Mouse (Mus musculus) thymus, postnatal 25 days (tissue): ENCODE data around the gene Nkiras2.
A peak's percentile ranks its signal among the peaks of the same experiment; 100 is the strongest.
"Not testable (repeated sequence)": the region's sequence is repeated elsewhere in the genome, so short reads cannot be mapped to it uniquely, and the experiment has no call there.

Experiments used
- DNase-seq: peaks from one replicate; pipeline ENCODE4 v3.0.0; 2022

Nkiras2 gene

DNA sequence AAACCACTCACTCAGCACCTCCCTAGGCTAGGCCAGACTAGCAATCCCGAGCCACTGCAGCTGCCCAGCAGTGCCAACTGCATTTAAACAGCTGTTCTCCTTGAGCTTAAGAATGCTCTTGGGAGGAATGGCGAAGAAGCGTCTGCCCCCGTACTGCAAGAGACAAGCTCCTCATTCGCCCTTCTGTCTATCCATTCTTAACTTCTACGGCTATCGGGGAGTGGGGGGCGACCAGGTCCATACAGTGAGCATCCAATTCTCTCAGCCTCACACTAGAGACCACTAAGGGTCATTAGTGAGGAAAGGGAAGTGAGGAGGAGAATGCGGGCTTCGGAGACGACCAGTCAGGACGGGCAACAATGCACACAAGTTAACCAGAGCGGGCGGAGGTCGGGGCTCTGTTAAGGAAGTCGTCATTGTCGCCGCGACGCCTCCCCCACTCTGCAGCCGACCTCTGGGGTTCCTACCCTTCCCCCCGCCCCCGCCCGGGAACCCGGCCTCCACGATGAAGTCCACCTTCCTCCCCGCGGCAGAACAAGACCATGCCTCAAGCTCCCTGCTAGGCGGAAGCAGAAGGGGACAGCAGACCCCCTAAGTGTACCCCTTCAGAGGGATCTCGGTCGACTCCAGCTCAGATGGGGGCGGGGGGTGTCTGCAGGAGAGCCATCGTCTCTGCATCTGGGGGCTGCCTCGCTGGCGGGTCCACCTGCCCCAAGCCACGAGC is at the start of gene Nkiras2:
TSS of gene Nkiras2 (plus strand) at position 484 of the 724 bp plus-strand sequence.
- DNase-seq: peak; percentile 82

DNA sequence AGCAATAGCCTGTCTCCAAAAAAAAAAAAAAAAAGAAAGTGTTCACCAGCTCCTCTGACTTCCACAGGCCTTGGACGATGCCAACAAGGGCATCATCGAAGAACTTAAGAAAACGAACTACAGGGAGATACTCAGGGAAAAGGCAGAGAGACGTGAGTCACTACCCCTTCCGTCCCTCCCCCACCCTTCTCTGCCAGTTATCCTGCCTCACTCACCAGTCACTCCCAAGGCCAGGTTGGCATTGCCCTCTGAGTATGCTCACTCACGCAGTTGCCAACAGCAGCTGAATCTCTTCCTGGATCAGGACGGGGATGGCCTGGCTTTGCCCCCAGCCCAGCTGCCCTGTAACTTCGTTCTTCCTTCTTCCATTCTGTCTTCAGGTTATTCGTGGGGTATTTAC is 49.3 kb upstream of the Nkiras2 start:
- DNase-seq: no peak

DNA sequence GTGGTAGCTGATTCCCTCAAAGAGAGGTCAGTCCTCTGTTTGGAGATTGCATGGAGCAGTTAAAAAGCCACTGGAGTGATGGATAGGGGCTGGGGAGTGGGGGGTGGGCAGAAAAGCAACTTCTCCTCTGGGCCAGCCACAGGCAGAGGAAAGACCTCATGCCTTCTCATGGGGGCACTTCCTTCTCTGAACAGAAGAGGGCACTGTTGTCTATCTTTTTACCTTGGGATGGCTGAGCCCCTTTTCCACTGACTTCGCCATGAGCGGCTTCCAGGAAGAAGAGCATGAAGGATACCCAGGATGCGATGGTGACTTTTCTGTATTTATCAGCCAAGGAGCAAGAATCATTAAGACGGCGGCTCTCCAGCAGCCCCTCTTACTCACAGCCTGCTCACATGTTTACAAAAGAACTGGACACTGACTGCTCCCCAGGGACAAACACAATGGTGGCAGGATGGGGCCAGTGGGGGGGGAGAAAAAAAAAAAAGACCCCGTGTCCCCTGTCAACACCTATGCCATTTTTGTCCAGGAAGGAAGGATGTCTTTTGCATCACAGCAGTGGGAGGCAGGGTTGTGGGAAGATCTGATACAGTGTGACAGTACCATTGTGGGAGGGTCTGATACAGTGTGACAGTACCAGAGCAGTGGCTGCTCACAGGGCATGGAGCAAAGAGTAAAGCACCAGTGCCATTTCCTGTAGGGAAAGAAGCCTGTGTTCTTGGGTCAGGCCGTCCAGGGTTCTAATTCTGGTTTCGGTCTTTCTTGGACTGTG is 48.4 kb upstream of the Nkiras2 start:
- peak; percentile 75 for DNase-seq

DNA sequence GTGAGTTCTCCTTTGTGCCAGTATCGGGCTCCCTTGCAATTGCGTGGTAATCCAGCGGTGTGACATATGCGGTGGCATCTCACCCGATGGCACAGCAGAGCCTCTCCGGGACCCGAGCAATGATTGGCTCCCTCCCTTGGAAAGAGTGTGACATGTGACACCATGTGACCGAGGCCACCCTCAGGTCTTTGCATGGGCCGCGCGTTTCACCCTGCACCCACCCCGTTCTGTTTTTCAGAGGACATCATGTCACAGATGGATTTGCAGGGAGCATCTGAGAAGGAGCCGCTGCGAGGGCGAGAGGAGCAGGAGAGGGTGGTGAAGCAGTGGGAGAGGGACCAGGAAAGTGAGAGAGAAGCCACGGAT is 47.9 kb upstream of the Nkiras2 start:
- DNase-seq: no peak

DNA sequence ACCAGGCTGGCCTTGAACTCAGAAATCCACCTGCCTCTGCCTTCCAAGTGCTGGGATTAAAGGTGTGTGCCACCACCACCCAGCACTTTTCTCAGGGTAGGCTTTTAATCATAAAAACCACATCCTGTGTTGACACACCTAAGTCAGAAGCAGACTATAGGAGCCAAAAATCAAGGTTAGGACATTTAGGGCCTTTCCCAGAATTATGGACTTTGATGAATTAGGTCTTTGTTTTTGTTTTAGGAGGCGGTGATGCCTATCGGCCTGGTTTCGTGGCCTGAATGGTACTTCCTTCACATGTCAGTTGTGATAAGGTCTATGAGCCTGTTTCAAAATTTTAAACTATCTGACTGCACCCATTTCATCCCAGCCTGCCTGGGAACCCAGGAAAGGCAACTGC is 44.9 kb upstream of the Nkiras2 start:
- no peak for DNase-seq

DNA sequence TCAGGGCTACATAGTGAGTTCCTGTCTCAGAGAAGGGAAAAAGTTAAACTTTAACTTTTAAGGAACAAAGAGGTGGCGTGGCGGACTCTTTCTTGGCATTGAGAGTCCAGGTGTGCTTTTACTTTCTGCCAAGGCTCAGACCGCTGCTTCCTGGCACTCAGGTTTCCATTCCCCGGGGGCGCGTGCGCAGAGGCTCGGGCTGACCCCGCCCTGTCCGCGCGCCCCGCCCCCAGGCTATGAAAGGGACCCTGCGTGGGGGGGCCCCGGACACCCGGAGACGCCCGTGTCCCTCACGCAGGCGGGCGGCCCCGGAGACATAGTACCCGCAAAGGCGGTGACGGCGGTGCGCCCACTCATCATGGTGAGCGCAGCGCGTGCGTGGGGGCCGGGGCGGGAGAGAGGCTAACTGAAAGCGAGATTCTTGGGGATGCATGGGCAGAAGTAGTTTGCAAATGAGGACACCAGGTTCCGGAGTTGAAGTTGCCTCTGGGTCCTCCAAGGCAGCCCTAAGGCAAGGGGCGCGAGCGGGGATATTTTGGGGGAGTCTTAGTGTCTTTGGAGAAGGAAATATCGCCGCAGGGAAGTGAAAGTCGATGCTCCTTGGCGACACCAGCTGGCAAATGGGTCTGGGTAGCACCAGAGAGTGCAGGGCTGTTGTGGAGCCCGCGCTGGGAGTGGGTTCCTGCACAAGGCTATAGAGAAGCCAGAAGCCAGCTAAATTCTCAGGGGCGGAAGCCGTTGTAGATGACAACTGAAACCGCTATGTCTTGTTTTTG is 44.1 kb upstream of the Nkiras2 start, which contains the start of gene Cnp:
TSS of gene Cnp (plus strand) at position 197 of the 776 bp plus-strand sequence.
- DNase-seq: peak; percentile 92

DNA sequence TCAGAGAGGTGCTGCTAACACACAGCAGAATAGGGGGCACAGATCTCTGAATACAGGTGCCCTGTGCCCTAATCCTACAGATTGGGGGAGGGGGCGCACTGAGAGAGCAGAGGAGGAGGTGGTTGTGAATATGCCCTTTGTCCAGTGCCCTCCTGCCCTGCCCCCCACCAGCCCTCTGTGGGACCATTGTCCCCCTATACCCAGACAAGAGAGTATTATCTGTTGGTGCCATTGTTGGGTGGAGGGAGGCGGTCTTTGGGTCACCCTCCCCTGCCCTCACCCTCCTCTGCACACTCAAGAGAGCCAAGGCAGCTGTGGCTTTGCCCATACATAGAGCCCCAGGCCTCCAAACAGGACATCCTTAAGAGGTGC is 43.6 kb upstream of the Nkiras2 start:
- DNase-seq: no peak

DNA sequence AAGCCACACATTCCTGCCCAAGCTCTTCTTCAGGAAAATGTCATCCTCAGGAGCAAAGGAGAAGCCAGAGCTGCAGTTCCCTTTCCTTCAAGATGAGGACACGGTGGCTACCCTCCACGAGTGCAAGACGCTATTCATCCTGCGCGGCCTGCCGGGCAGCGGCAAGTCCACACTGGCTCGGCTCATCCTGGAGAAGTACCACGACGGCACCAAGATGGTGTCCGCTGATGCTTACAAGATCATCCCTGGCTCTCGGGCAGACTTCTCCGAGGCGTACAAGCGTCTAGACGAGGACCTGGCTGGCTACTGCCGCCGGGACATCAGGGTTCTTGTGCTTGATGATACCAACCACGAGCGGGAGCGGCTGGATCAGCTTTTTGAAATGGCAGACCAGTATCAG is 42.8 kb upstream of the Nkiras2 start:
- no peak for DNase-seq

DNA sequence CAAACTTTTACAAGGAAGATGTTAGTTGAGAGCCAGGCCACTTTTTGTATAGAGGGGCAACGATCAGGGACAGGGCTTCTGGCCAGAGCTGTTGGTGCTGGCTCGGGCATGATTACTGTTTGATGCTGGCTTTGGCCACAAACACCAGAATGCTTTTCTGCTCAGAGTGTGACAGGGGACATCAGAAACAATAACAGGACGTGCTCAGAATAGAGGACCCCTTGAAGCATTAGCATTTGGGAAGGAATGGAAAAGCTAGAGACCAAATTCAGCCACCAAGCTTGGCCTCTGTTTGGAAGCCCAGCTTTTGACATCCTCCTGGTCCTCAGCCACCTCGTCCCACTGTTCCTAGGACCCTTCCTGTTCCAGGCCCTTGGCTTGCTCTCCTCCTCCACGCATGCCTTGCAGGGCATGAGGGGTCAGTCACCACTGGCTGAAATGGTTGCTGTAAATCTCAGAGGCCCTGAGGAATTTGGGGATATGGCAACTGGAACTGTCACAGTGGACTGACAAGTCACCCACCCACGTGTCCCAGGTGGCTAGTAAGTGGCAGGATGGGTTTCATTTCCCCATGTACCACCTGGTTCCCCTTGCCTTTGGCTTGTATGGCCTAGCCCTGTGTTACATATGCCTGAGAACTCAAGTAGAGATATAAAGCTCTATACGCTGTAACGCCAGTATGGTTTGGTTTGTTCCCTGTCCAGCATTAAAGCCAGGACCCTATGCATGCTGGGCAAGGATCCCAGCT is 41.0 kb upstream of the Nkiras2 start:
- DNase-seq: no peak

DNA sequence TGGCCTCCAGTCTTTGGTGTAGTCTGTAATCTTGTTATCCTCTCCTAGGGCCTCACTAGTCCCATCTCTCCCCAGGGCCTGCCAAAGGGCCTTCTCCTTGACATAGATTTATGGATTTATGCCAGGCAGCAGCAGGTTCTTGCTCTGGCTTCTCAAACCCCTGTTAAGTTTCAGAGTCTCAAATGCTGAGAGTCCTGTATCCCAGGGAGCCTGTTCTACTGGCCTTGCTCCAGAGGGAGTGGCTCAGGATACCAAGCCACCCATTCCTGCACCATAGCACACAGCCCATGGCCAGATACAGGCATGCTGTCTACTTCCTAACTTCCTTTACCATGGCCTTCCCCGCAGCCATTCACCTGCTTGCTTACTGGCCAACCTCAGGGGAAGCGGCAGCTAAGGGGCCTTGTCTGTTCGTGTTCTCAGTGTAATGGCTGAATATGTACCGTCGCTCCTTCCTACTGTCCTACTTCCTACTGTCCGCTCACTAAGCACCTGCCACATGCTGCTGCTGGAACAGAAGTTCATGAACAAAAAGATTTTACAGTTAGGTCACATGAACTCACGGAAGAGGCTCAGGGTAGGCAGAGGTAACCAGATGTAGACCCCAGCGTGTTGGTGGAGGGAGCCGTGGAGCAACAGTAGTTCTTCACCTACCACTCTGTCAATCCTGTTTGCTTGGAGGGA is 39.8 kb upstream of the Nkiras2 start:
- no peak for DNase-seq

DNA sequence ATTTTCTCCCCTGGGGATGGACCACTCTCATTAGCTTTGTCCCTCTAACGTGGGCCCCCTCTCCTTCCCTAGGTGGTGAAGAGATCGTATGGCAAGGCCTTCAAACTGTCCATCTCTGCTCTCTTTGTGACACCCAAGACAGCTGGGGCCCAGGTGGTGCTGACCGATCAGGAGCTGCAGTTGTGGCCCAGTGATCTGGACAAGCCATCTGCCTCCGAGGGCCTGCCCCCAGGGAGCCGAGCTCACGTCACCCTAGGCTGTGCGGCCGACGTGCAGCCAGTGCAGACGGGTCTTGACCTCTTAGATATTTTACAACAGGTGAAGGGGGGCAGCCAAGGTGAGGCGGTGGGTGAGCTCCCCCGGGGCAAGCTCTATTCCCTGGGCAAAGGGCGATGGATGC is 38.8 kb upstream of the Nkiras2 start:
- no peak for DNase-seq

DNA sequence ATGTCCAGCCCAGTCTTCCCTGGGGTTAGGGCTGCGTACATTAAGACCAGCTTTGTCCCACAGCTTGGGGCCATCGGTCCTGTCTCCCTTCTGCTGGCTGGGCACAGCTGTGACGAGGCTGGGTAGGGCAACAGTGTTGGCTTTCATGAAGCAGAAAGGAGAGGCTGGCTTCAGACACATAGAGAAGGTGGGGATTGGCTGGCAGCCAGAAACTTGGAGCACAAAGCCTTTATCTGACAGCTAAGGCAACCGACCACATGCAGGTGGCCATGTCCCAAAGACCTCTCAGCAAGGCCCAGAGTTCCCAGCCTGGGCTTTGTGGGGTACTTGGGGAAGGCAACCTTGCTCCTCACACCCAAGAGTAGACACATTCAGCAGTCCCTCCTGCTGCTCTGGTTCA is 37.3 kb upstream of the Nkiras2 start:
- peak; percentile 68 for DNase-seq

DNA sequence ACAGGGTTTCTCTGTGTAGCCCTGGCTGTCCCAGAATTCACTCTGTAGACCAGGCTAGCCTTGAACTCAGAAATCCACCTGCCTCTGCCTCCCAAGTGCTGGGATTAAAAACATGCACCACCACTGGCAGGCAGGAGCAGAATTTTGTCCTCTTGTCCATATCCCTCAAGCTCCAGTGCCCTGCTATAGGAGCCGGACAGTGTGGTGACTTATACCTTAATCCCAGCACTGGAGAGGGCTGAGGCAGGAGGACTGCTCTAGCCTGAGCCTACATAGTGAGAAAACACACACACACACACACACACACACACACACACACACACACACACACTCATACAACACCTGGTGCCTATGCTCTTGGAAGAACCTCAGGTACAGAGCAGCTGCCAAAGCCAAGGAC is 36.6 kb upstream of the Nkiras2 start:
- not testable (repeated sequence) for DNase-seq

DNA sequence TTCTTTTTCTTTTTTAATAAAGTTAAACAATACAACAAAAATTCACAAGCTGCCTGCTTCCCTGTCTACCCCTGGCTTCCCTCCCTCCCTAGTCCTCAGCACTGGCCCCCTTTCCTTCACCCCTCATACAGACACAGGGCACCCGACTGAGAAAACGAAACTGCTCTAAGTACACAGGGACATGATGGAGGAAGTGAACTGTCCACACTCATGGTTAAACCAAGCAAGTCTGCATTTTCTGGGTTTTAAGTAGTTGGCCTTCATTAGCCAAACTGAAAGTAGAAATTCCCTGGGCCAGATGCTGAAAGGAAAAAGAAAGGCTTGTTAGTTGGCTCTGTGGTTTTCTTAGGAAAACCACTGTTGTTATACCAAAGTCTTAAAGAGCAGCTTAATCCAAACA is 36.2 kb upstream of the Nkiras2 start:
- peak; percentile 22 for DNase-seq

DNA sequence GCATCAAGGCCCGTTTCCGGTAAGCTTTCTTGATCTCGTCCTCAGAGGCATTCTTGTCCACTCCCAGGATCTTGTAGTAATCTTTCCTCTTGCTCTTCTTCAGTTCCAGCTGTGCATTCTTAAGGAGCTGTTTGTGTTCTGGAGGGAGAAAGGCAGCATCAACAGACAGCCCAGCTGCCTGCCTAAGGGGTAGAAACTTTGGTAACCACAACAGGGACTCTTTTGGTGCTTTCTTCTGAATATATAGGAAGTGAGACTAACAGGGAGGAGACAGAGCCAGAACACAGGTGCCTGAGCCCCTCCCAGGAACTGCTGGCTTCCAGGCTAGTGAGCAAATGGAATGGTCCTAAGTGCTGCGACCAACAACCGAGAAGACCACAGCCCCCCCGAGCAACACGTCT is 34.5 kb upstream of the Nkiras2 start:
- DNase-seq: peak; percentile 57

DNA sequence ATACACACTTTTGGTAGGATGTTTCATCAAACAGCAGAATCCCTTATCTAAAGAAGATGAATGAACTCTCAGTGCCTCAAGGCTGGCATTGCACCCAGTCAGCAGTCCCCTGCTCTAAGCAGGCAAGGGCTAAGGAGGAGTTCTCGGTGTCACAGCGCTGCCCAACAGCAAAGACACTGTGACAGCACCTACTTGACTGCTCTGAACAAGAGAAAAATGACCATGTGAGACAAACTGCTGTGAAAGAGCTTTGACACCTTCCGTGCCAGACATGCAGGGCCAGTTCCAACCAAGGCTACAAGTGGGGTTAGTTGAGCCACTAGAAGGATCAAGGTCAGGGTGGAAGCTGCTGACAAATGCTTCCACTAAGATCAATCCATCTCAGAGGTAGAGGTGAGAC is 33.9 kb upstream of the Nkiras2 start:
- DNase-seq: no peak

DNA sequence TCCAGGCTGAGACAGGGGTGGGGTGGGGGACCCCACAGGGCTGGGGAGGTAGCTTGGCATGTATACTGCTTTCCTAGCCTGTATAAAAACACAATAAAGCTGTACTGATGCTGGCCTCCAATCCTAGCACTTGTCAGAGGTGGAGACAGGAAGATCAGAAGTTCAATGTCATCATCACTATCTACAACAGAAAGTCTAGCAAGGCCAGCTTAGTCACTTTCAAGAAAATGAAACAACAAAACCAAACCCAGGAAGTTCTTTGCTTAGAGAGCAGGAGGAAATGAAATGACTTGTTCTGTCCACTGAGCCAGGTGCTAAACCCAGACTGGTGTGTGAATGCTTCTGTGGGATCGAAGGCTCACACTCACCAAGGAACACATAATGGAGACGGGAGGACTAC is 30.6 kb upstream of the Nkiras2 start:
- DNase-seq: no peak

DNA sequence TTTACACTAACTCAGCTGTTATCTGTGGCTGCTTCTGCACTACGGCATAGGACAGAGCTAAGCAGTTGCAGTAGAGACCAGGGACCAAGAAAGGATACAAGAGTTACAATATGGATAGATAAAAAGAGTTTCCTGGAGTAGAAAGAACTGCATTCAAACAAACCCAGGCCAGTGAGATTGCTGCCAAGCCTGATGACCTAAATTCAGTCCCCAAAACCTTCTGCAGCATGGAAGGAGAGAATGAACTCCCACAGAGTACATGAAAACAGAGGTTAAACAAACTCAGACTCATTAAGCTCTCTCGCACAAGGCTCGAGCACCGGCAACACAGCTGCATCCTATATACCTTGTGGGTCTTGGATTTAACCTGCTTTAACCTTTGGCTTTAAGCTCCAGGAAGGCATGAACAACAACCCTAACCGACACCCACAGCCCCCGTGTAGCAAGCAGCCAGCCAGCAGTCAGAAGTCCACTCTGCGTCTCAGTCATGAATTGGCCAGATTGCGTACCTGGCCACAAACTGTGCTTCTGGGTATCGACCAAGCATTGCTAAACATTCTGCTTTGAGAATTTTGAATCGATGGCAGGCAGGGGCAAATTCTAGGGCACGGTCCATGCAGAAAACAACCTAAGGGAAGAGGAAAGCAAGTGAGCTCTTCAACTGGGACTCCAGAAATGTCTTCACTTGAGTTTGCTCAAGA is 26.5 kb upstream of the Nkiras2 start:
- DNase-seq: no peak

DNA sequence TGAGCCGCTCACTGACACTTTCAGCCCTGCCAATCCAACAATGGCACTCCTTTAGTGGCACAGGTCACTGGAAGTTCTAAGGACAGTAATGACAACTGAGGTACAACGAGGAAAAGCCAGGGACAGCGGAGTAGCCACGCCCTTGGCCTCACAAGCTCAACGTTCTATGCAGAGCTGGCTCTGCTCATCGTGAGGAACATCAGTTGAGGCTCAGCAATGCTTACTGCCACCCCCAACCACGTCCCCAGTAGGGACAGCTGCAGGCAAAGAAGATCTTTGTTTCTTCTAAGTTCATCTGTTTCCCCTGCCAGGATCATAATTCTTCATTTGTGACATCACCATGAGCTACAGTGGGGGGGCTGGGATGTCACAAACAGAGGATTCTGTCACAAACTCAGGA is 24.4 kb upstream of the Nkiras2 start:
- DNase-seq: no peak

DNA sequence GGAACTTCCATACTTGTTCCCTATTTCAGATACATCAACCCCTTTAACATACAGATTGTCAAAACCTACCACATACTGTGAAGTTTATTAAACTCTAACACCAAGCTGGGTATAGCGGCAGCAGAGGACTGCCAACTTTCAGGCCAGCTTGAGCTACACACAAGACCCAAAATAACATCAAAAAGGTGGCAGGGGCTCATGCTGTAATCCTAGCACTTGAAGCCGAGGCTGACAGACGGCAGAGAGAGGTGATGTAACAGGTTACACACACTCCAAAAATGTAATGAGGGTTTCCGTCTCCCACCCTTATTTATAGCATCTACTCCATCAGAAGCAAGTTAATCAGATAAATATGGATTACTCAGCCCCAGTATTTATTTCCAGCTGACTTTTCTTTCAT is 23.5 kb upstream of the Nkiras2 start:
- no peak for DNase-seq

DNA sequence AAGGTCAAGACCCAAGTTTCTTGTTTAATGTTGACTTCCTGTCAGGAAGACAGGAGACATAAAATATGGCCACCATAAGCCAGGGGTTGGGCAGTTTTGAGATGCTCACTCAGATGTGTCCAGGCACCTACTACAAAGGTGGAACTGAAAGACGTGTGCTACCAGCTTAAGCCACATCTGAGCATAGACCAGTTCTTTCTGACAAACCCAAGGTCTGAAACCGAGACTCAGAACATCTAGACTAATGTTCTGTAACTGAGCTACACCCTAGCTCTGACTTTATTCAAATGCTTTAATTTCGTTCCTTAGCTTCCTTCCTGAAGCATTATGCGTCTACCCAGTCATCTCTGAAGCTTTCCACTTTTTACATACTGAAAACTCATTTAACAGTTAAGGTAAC is 21.0 kb upstream of the Nkiras2 start:
- no peak for DNase-seq

DNA sequence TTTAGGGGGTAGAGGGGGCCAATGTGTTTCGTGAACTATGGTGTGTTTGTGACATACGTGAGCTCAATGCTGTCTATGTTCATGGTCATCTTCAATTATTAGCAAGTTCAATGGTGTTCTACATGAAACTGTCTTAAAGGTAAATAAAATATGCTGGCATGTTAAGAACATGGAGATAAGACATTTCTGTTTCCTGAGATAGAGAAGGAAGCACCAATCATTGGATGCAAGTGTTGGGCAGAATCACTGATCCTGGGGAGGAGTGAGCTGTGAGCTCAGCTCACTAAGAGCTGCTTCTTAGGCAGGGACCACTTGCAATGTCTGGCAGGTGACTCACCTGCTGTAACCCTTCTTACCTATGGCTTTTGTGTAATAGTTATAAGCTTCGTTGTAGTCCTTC is 17.7 kb upstream of the Nkiras2 start:
- DNase-seq: no peak
